Mouse (Mus musculus): Measurements from ENCODE around the gene Baiap2l1.
"Not testable (repeated sequence)": the region's sequence is repeated elsewhere in the genome, so short reads cannot be mapped to it uniquely, and the experiment has no call there.

The Baiap2l1 gene

DNA sequence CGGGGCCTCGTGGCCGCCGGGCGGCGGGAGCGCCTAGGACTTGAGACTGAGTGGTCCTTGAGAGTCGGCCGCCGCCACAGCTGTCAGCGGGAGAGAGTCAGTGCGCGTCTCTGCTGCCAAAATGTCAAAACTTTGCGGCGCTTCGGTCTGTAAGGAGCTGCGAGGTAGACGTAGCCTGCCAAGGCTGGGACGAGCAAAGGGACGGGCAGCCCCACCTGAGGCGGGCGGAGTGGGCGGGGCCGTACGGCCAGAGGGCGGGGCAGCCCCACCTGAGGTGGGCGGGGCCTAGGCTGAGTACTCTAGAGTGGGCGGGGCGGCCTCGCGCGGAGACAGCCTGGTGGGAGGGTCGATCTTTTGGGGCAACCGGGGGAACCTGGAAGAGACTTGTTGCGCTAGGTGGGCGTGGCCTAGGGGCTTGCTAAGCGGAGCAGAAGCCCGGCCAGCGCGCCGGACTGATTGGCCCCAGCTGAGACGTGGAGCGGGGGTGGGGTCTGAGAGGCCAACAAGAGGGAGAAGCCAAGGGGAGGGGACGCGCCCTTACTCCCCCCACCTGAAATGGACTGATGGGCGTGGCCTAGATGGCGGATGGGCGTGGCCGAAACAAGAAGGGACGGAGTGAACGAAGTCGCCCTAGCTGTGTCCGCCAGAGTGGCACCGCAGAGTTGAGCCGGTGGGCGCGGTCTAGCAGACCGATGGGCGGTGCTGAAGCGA is at the start of gene Baiap2l1:
TSS of gene Baiap2l1 (minus strand) at position 232 of the 711 bp plus-strand sequence.
- peak; percentile 96 for DNase-seq (ENCODE audit: low read depth)

GRCm38 (mm10) chr5:144406256-144406655 is 48.3 kb upstream of the Baiap2l1 start:
- DNase-seq (ENCODE audit: low read depth), result no peak

DNA sequence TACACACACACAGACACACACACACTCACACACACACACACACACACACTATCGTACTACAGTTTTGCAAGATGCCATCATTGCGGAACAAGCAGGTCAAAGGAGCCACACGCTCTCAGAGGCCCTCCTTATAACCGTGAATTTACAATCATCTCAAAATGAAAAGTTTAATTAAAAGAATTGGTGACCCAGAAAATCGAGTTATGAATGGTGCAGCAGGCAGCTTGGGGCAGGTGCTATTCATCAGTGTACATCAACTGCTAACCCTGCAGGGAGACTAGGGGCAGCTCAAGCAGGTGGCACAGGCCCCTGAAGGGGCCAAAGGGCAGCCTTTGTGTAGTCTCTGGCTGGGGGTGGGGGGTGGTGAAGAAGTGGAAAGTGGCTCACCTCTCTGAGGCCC is 42.9 kb upstream of the Baiap2l1 start:
- no peak for DNase-seq (ENCODE audit: low read depth)

DNA sequence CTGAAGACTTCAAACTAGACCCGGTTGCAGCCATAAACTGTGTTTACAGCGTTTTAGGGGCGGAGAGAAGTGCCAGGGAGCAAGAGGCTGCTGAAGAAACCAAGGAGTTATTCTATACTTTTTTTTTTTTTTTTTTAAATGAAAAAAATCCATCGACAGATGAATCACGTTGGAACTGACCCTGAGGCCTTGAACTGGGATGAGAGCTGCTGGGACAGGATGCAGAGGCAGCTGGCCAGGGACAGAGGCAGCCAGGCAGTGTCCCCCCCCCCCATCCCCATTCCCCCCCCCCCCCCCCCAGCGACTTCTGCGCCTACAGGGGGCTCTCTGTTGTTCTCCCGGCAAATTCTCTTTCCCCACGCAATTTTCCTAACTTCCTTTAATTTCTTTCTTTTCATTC is 39.7 kb upstream of the Baiap2l1 start:
- DNase-seq (ENCODE audit: low read depth), result peak; percentile 16

GRCm38 (mm10) chr5:144394142-144394541 is 36.2 kb upstream of the Baiap2l1 start:
- DNase-seq (ENCODE audit: low read depth), result no peak

DNA sequence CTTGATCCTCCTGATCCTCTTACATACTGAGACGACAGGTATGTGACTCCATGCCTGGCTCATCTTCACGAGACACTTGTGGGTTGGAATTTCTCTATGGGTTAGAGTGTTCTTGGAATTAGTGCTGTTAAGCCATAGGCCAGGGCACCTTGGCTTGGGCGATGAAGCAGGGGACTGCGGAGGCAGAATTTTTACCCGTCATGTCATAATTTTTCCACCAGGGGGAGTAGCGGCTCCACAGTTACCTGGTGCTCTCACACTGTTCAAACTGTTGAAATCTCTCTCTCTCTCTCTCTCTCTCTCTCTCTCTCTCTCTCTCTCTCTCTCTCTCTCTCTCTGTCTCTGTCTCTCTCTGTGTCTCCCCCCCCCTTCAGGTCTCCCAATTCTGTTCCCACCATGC is 29.9 kb upstream of the Baiap2l1 start:
- DNase-seq (ENCODE audit: low read depth), result peak; percentile 73

DNA sequence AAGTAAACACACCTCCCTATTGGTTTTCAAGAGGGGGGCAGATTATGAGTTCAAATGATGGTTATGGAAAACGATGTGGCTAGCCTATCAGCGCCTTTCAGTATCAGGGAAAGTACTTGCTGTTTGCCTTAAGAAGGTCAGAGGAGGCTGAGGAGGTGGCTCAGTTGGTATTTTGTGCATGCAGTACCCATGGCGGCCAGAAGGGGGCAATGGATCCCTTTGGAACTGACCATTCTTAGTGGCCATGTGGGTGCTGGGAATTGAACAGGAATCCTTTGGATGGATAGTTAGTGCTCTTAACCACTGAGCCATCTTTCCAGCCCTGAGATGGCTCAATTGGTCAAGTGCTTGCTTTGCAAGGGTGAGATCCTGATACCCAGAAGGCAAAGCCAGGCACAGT is 26.0 kb upstream of the Baiap2l1 start:
- no peak for DNase-seq (ENCODE audit: low read depth)

GRCm38 (mm10) chr5:144381782-144382181 is 23.9 kb upstream of the Baiap2l1 start:
- peak; percentile 27 for DNase-seq (ENCODE audit: low read depth)

GRCm38 (mm10) chr5:144380689-144381088 is 22.8 kb upstream of the Baiap2l1 start:
- no peak for DNase-seq (ENCODE audit: low read depth)

GRCm38 (mm10) chr5:144379431-144379830 is 21.5 kb upstream of the Baiap2l1 start:
- DNase-seq (ENCODE audit: low read depth), result no peak

- DNase-seq (ENCODE audit: low read depth), result no peak
Observed at GRCm38 (mm10) chr5:144372885-144373284, 15.0 kb upstream of the Baiap2l1 start.

DNA sequence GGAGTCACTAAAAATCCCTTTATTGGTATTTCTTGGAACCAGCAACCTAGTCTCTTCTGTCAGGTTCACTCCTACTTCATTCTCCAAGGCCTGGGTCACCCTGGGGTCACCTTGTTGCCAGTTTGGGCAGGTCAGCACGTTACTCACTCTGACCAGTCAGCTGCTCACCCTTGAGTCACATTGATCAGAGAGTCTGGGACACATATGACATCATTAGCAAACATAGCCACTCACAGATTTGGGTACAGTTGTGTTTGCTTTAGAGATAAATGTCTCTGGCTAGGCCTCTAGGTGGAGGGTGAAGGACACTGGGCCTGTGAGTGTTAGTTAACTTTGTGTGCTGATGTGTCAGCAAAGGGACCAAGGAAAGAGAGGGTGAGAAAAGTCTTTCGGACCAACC is 14.3 kb upstream of the Baiap2l1 start:
- peak; percentile 16 for DNase-seq (ENCODE audit: low read depth)

- peak; percentile 22 for DNase-seq (ENCODE audit: low read depth)
Observed at GRCm38 (mm10) chr5:144370986-144371385, 13.1 kb upstream of the Baiap2l1 start.

DNA sequence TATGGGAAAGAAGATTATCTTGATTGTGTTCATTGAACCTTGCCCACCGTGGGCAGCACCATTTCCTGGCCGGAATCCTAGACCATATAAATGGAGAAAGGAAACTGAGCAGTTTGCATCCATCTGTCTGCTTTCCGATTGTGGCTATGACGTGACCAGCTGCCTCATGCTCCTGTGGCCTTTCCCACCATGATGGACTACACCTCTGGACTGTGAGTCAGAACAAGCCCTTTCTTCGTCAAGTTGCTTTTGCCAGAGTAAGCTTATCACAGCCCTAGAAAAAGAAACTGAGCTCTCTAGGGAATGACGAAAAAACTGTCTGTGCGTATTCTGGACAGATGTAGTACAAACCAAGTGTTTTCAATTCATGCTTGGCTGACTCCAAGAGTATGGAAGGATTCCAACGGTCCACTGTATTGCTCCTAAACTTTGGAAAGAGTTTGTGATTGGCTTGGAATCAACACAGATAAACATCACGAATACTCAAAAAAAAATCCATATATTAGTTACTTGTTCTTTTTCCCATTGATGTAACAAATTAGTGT is 10.8 kb upstream of the Baiap2l1 start:
- DNase-seq (ENCODE audit: low read depth), result peak; percentile 85

DNA sequence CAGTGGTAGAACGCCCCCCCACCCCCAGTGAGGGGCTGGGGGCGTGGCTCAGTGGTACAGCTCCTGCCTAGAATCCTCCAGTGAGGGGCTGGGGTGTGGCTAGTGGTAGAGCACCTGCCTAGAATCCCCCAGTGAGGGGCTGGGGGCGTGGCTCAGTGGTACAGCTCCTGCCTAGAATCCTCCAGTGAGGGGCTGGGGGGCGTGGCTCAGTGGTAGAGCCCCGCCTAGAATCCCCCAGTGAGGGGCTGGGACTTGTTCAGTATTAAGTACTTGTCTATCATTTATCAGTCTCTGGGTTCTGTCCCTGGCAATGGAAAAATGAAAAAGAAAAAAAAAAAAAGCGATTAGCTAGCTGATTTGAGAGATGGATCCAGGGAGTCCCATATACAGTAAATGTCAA is 8.6 kb upstream of the Baiap2l1 start:
- DNase-seq (ENCODE audit: low read depth), result not testable (repeated sequence)

GRCm38 (mm10) chr5:144364680-144365357 is 6.9 kb upstream of the Baiap2l1 start:
- DNase-seq (ENCODE audit: low read depth), result no peak

DNA sequence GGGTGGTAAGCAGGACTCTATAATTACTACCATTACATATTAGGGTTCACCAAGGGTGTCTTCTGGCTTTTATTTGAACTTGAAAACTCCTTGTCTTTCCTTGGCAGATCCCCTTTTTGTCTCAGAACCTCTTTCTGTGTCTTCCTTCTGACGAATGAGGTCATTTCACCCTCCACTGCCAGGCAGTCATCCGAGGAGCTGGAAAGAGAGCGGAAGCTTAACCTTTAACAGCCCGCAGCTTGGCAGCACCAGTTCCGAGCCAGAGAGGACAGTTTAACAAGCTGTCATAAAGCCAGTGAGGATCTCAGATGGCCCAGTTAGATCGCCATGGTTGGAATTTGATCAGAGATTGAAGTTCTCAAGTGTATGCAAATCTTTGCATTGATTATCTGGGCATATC is 2.4 kb upstream of the Baiap2l1 start:
- no peak for DNase-seq (ENCODE audit: low read depth)

GRCm38 (mm10) chr5:144359886-144360285 is 2.0 kb upstream of the Baiap2l1 start:
- no peak for DNase-seq (ENCODE audit: low read depth)

DNA sequence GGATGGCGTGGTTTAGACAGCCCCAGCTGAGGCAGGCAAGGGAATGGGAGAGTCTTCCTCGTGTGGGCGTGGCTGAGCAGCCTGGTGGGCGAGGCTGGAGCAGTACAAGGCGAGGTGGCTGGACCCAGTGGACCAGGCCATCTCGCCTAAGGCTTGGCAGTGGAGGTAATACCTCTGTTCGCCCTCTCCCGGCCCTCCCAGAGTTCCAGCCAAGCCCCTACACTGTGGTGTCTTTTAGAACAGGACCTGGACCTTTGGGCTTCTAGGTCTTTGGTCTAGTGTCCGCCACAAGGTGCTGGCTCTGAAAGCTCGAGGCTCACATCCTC is 643 bp upstream of the Baiap2l1 start:
- DNase-seq (ENCODE audit: low read depth), result no peak

- no peak for DNase-seq (ENCODE audit: low read depth)
Observed at GRCm38 (mm10) chr5:144357551-144357880, 396 bp downstream of the Baiap2l1 start.

GRCm38 (mm10) chr5:144356776-144357455 is 996 bp downstream of the Baiap2l1 start:
- peak; percentile 48 for DNase-seq (ENCODE audit: low read depth)

- DNase-seq (ENCODE audit: low read depth), result peak; percentile 58
Observed at GRCm38 (mm10) chr5:144352250-144353047, 5.5 kb downstream of the Baiap2l1 start.
